Mouse (Mus musculus) liver, embryonic 14.5 days (tissue): ENCODE data around the gene Kif14.

Experiments
- CTCF ChIP-seq: IDR thresholded peaks from 2 replicates; pipeline ENCODE4 v1.5.1; 2016; ENCODE audit warnings: antibody characterized with exemption, low read depth, control low read depth
- EP300 ChIP-seq: IDR thresholded peaks from 2 replicates; pipeline ENCODE4 v1.6.1; 2016; ENCODE audit warnings: antibody characterized with exemption, low read depth

DNA sequence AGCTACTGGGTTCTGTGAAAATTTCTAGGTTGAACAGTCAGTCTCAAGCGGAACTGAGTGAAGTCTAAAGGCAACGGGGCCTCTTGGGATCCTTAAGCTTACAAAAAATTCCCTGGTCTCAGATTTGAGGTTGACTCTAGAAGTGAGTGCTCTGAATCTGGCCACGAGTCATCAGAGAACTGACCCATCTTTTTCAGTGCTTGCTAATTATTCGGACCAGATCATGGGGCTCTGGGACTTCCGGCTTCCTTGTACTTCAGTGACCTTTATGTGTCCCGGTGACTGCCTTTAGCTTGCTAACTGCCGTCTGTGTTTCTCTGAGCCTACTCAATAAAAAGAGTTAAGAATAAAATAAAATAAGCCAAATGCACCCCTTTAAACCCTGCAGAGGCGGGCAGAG, 103.1 kb downstream of the Kif14 start:
- TF ChIP-seq CTCF: no peak
- TF ChIP-seq EP300: no peak
